Mouse (Mus musculus) olfactory bulb, adult 2 months (tissue): Measurements from ENCODE around the gene Washc2. TPM values are rescaled to one million over a fixed set of nuclear protein-coding genes. Genes with fewer than 3 reads are reported as not detected.
"Not testable (repeated sequence)": the region's sequence is repeated elsewhere in the genome, so short reads cannot be mapped to it uniquely, and the experiment has no call there.

Experiments
- H3K27ac ChIP-seq: fragments of 200-500 bp; 2 replicates; pipeline ENCODE4 v1.5.1; 2012; ENCODE audit warnings: low read depth, low read length; ENCODE audit not compliant: insufficient read depth
- H3K4me1 ChIP-seq: fragments of 200-500 bp; 2 replicates; pipeline ENCODE4 v1.6.1; 2012; ENCODE audit warnings: low read length; ENCODE audit not compliant: control insufficient read depth, insufficient read depth
- H3K4me3 ChIP-seq: fragments of 200-500 bp; 2 replicates; pipeline ENCODE4 v1.5.1; 2012; ENCODE audit warnings: mild to moderate bottlenecking, low read depth, low read length, moderate library complexity; ENCODE audit not compliant: insufficient read depth
- CTCF ChIP-seq: fragments of 200-500 bp; IDR thresholded peaks from 2 replicates; pipeline ENCODE4 v1.5.1; 2012; ENCODE audit warnings: low read depth, mild to moderate bottlenecking, low read length, moderate library complexity; ENCODE audit not compliant: insufficient read depth
- POLR2A ChIP-seq: fragments of 200-500 bp; IDR thresholded peaks from 2 replicates; pipeline ENCODE4 v1.6.1; 2012; ENCODE audit warnings: mild to moderate bottlenecking, low read depth, low read length, moderate library complexity; ENCODE audit not compliant: insufficient read depth
- WGBS: fragments of 180-500 bp; shearing (Covaris S2); methylation state at CpG from one replicate; pipeline ENCODE4 v1.1.7; 2018; 5-methylcytosine and 5-hydroxymethylcytosine counted together
- polyA plus RNA-seq: library from polyadenylated mRNA; stranded (reverse); fragments of >200 nt; gene quantifications from 2 replicates; pipeline ENCODE4 v1.2.4, GENCODE M21; 2012; ENCODE audit warnings: low replicate concordance; ENCODE audit not compliant: missing spikeins, insufficient read depth, insufficient read length

The Washc2 gene
- polyA plus RNA-seq, 1 experiment = not detected

- WGBS = 1% methylated on average over 67 of the region's 68 CpGs
- no peaks in the 10 kb centered on the region for H3K4me1 ChIP-seq
- no peak within 1 kb of the TSS for H3K27ac ChIP-seq
- TF ChIP-seq POLR2A (peak; percentile 51; the same call in 1 of the 2 replicates), CTCF (no peak)
- peak within 1 kb of the TSS; percentile 89 for H3K4me3 ChIP-seq
These were observed 14.1 kb upstream of the Washc2 start, which contains the start of gene Tmcc1 for GRCm38 (mm10) chr6:116193394-116194393. TSS of gene Tmcc1 (minus strand) at chr6:116193486.

- Histone ChIP-seq H3K4me1 (no peaks in the 10 kb centered on the region), H3K4me3 (no peak overlapping the region), H3K27ac (no peak overlapping the region)
- TF ChIP-seq CTCF = no peak
- TF ChIP-seq POLR2A = no peak
- 69% methylated on average over 8 of the region's 8 CpGs for WGBS
These were observed 12.0 kb upstream of the Washc2 start for GRCm38 (mm10) chr6:116195811-116196210.

- 32% methylated on average over 3 of the region's 3 CpGs for WGBS
- H3K27ac ChIP-seq = no peak overlapping the region
- H3K4me3 ChIP-seq = no peak overlapping the region
- H3K4me1 ChIP-seq = no peaks in the 10 kb centered on the region
- TF ChIP-seq POLR2A = no peak
- no peak for TF ChIP-seq CTCF
These were observed 9.7 kb upstream of the Washc2 start for GRCm38 (mm10) chr6:116198173-116198572.

- Histone ChIP-seq H3K4me3 (no peak overlapping the region), H3K27ac (no peak overlapping the region), H3K4me1 (no peaks in the 10 kb centered on the region)
- WGBS = 81% methylated on average over 2 of the region's 2 CpGs
- no peak for TF ChIP-seq POLR2A
- TF ChIP-seq CTCF = no peak
These were observed 8.2 kb upstream of the Washc2 start for GRCm38 (mm10) chr6:116199682-116200081.

GRCm38 (mm10) chr6:116227767-116228166, 19.9 kb downstream of the Washc2 start:
- Histone ChIP-seq H3K4me1 (no peaks in the 10 kb centered on the region; the same call in 1 of the 2 replicates), H3K27ac (no peak overlapping the region), H3K4me3 (no peak overlapping the region)
- 56% methylated on average over 11 of the region's 11 CpGs for WGBS
- TF ChIP-seq CTCF (no peak), POLR2A (no peak)

- 62% methylated on average over 12 of the region's 12 CpGs for WGBS
- H3K27ac ChIP-seq = no peak overlapping the region
- no peaks in the 10 kb centered on the region; the same call in 1 of the 2 replicates for H3K4me1 ChIP-seq
- TF ChIP-seq CTCF = peak; percentile 88
- no peak for TF ChIP-seq POLR2A
- no peak overlapping the region for H3K4me3 ChIP-seq
These were observed 21.1 kb downstream of the Washc2 start for GRCm38 (mm10) chr6:116228785-116229525.

- H3K4me1 ChIP-seq, H3K27ac ChIP-seq, H3K4me3 ChIP-seq: not testable (repeated sequence)
- WGBS = 94% methylated on average over 2 of the region's 2 CpGs
These were observed 27.0 kb downstream of the Washc2 start for GRCm38 (mm10) chr6:116234821-116235220.

GRCm38 (mm10) chr6:116235336-116235735, 27.5 kb downstream of the Washc2 start:
- TF ChIP-seq POLR2A (no peak), CTCF (no peak)
- Histone ChIP-seq H3K4me1 (no peaks in the 10 kb centered on the region), H3K4me3 (no peak overlapping the region), H3K27ac (no peak overlapping the region)
- WGBS = 87% methylated on average over 5 of the region's 5 CpGs

- no peak overlapping the region for H3K4me3 ChIP-seq
- 87% methylated on average over 5 of the region's 5 CpGs for WGBS
- H3K4me1 ChIP-seq = no peaks in the 10 kb centered on the region
- TF ChIP-seq POLR2A (no peak), CTCF (no peak)
- no peak overlapping the region for H3K27ac ChIP-seq
These were observed 30.2 kb downstream of the Washc2 start for GRCm38 (mm10) chr6:116238083-116238482.
